Comparison of ENCODE assay signal across 13 mouse cellular contexts in the genomic region with DNA sequence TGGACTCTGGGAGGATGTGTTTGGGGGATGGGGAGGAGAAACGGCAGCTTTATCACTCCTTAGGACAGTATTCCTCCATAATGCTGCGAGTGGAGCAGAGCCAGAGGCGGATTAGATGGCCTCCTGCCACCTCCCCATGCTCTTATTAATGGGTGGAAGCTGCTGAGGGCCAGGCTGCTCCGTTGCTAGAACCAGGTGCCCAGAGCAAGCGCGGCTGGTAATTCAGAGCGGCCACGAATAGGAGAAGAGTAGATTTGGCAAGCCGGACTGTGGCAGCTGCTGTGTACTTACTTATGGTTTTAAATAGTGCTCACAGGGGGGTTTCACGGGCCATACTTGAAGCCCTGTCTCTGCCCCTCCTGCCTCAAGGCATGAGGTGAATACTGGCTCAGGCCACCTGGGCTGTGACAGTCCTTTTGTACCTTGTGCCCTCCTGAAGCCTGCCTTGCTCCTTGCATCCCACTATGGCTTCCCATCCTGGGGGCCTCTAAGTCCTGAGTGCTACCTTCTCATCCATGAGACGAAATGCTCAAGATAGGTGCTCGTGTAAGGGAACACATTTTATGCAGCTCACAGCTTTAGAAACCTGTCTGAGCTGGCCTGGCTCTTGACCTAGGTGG. TPM values are rescaled to one million over a fixed set of nuclear protein-coding genes. Genes with fewer than 3 reads are reported as not detected.
DNase-seq lines count a peak whose midpoint lies in the region; ATAC-seq and TF ChIP-seq lines count a peak whose summit lies in the region.
"Had no signal": no experiment of that assay in that cellular context is flagged by ENCODE, and none has a peak within 500 bp of the region (broad histone marks: within the 10 kb centered on the region; RNA-seq: fewer than 3 reads in every experiment).

No protein-coding gene starts in this region.

- no peaks in the 10 kb centered on the region for H3K36me3 ChIP-seq in forebrain, embryonic 16.5 days (ENCODE audit: control insufficient read depth, insufficient read depth)
- no peaks in the 10 kb centered on the region for H3K36me3 ChIP-seq in midbrain, embryonic 16.5 days (ENCODE audit: control insufficient read depth, insufficient read depth, low read length)
- no peaks in the 10 kb centered on the region for H3K36me3 ChIP-seq in liver, postnatal 0 days (replicated peaks; ENCODE audit: insufficient read depth, low read length)
- H3K36me3 ChIP-seq: limb, embryonic 15.5 days had no signal

- TF ChIP-seq EP300 in liver, postnatal 0 days (IDR thresholded peaks at IDR 0.05; ENCODE audit: low read depth) = no peak

- no peak for TF ChIP-seq CTCF in liver, postnatal 0 days (IDR thresholded peaks at IDR 0.05; ENCODE audit: low read depth)

- DNase-seq in left cerebral cortex, postnatal 10 days (ENCODE audit: extremely low spot score in 1 of 2, low spot score in 2 of 2) = peak; percentile 41 to 49
- DNase-seq in left cerebral cortex, adult 18-20 months (ENCODE audit: low spot score in 2 of 2) = no peak
- peak; percentile 88 for DNase-seq in cerebellum, adult 11-12 months
- no peak for DNase-seq in liver, postnatal 0 days
- DNase-seq in embryo, embryonic 11 days = no peak
- DNase-seq in spleen, postnatal 36 days (ENCODE audit: low spot score in 2 of 2) = no peak
- DNase-seq: kidney, adult 11 months; lung, postnatal 4 days had no signal

- WGBS in forebrain, embryonic 16.5 days = 45% methylated on average over 12 of the region's 12 CpGs
- WGBS in midbrain, embryonic 16.5 days = 53% methylated on average over 12 of the region's 12 CpGs
- WGBS in liver, postnatal 0 days (ENCODE audit: insufficient replicate concordance) = 75% methylated on average over 12 of the region's 12 CpGs

- H3K9ac ChIP-seq in forebrain, embryonic 16.5 days (replicated peaks; ENCODE audit: low read depth, low read length) = no peak overlapping the region
- no peak overlapping the region for H3K9ac ChIP-seq in midbrain, embryonic 16.5 days (ENCODE audit: low read depth, low read length)
- H3K9ac ChIP-seq in liver, postnatal 0 days (replicated peaks) = no peak overlapping the region
- H3K9ac ChIP-seq: limb, embryonic 15.5 days had no signal

- H3K4me2 ChIP-seq in forebrain, embryonic 16.5 days (ENCODE audit: low read length) = no peak overlapping the region; the same call in 1 of the 2 replicates
- H3K4me2 ChIP-seq in midbrain, embryonic 16.5 days (ENCODE audit: low read length) = no peak overlapping the region
- H3K4me2 ChIP-seq in liver, postnatal 0 days (ENCODE audit: low read depth, low read length) = no peak overlapping the region
- H3K4me2 ChIP-seq: heart, embryonic 11.5 days; limb, embryonic 15.5 days had no signal

- H3K4me1 ChIP-seq in forebrain, embryonic 16.5 days (replicated peaks; ENCODE audit: control insufficient read depth, insufficient read depth, low read length) = peaks cover 11% of the 10 kb centered on the region
- 0 out of 2 replicates have a peak, but pooled peaks cover 4% of the 10 kb centered on the region for H3K4me1 ChIP-seq in midbrain, embryonic 16.5 days (ENCODE audit: control insufficient read depth, insufficient read depth, low read length)
- H3K4me1 ChIP-seq in liver, postnatal 0 days (ENCODE audit: insufficient read depth) = no peaks in the 10 kb centered on the region
- H3K4me1 ChIP-seq: limb, embryonic 15.5 days had no signal

- intact Hi-C loops in left cerebral cortex, postnatal 10 days (cut with DNase I) = no loop called here

- ATAC-seq in forebrain, embryonic 16.5 days = peak; percentile 84
- peak; percentile 74 for ATAC-seq in midbrain, embryonic 16.5 days
- ATAC-seq in liver, postnatal 0 days = no peak
- ATAC-seq: CD4-positive, CD25-positive, alpha-beta regulatory T cell, adult 4 months had no signal

- H3K9me3 ChIP-seq in forebrain, embryonic 16.5 days (ENCODE audit: control insufficient read depth, low read length) = no peaks in the 10 kb centered on the region
- no peaks in the 10 kb centered on the region for H3K9me3 ChIP-seq in midbrain, embryonic 16.5 days (replicated peaks; ENCODE audit: control insufficient read depth, low read length, poor library complexity, severe bottlenecking)
- no peaks in the 10 kb centered on the region for H3K9me3 ChIP-seq in liver, postnatal 0 days (ENCODE audit: low read length)
- H3K9me3 ChIP-seq: limb, embryonic 15.5 days had no signal

- no peaks in the 10 kb centered on the region for H3K27me3 ChIP-seq in forebrain, embryonic 16.5 days (replicated peaks; ENCODE audit: control insufficient read depth, insufficient read depth, low read length)
- H3K27me3 ChIP-seq in midbrain, embryonic 16.5 days (ENCODE audit: control insufficient read depth, insufficient read depth, low read depth, low read length) = no peaks in the 10 kb centered on the region
- no peaks in the 10 kb centered on the region for H3K27me3 ChIP-seq in liver, postnatal 0 days (ENCODE audit: insufficient read depth, low read length)
- H3K27me3 ChIP-seq: limb, embryonic 15.5 days had no signal

- H3K4me3 ChIP-seq in forebrain, embryonic 16.5 days (replicated peaks; ENCODE audit: low read length) = no peak overlapping the region
- H3K4me3 ChIP-seq in midbrain, embryonic 16.5 days (ENCODE audit: low read depth, low read length) = no peak overlapping the region
- no peak overlapping the region for H3K4me3 ChIP-seq in liver, postnatal 0 days (ENCODE audit: low read depth, low read length)
- H3K4me3 ChIP-seq: limb, embryonic 15.5 days had no signal

- H3K27ac ChIP-seq in forebrain, embryonic 16.5 days (ENCODE audit: low read length) = 0 out of 2 replicates have a peak overlapping the region, but pooled peaks have one; percentile 15
- H3K27ac ChIP-seq in midbrain, embryonic 16.5 days (ENCODE audit: low read length) = no peak overlapping the region
- H3K27ac ChIP-seq in liver, postnatal 0 days (ENCODE audit: low read depth) = no peak overlapping the region
- H3K27ac ChIP-seq: limb, embryonic 15.5 days had no signal

RNA-seq across cellular contexts. Expression of a gene that starts 14.7 kb away (rescaled TPM):
- total RNA-seq in left cerebral cortex, postnatal 10 days (2021) = 10 to 100 TPM; 77.5 to 82.7 TPM
- 10 to 100 TPM; 87.4 to 88.5 TPM for total RNA-seq in left cerebral cortex, adult 18-20 months (2021)
- polyA plus RNA-seq in forebrain, embryonic 16.5 days (2015; fragmentation: Nextera tagmentation; extraction: Ambion mirVana) = 10.7 and 12.2 TPM in 2 replicates
- 23.7 and 25.2 TPM in 2 replicates for polyA plus RNA-seq in midbrain, embryonic 16.5 days (2015; fragmentation: Nextera tagmentation; extraction: Ambion mirVana)
- polyA plus RNA-seq in liver, postnatal 0 days (2015; fragmentation: Nextera tagmentation; extraction: Ambion mirVana) = 3.1 and 3.9 TPM in 2 replicates

Comparison
In these comparisons a context has a peak if more than half of its experiments do, and no peak if none do; other contexts are left out.
1. DNase-seq: peak in left cerebral cortex, postnatal 10 days (2 of 2) and cerebellum, adult 11-12 months (single experiment); none in left cerebral cortex, adult 18-20 months (0 of 2), liver, postnatal 0 days (single experiment), embryo, embryonic 11 days (single experiment) and spleen, postnatal 36 days (0 of 2).